Mouse (Mus musculus) CH12.LX (cell line): ENCODE data around the gene Rasgef1a. TPM values are rescaled to one million over a fixed set of nuclear protein-coding genes. Genes with fewer than 3 reads are reported as not detected.

ENCODE experiments used
- DNase-seq: peaks from one replicate; pipeline ENCODE4 v3.0.0-alpha.2; 2013; ENCODE audit errors: extremely low read depth
- H3K27ac ChIP-seq: 2 replicates; pipeline ENCODE4 v1.5.1; 2012; ENCODE audit warnings: low read depth, mild to moderate bottlenecking, control low read depth, moderate library complexity; ENCODE audit not compliant: insufficient read depth
- H3K27me3 ChIP-seq: replicated peaks from 2 replicates; pipeline ENCODE3; 2012; ENCODE audit warnings: inconsistent platforms
- H3K36me3 ChIP-seq, 2 experiments: replicated peaks in 1 of 2; 2 replicates each; pipeline versions ENCODE3 to v1.6.1; 2012; ENCODE audit warnings: inconsistent platforms in 1 of 2, low read length in 1 of 2, mild to moderate bottlenecking in 1 of 2, mixed read lengths in 1 of 2, moderate library complexity in 1 of 2; ENCODE audit not compliant: control insufficient read depth in 1 of 2, insufficient read depth in 1 of 2
- H3K4me1 ChIP-seq, 2 experiments: 2 replicates each; pipeline ENCODE4 v1.6.1; 2012; ENCODE audit warnings: inconsistent platforms in 1 of 2, moderate library complexity in 1 of 2; ENCODE audit not compliant: insufficient read depth in 2 of 2, control insufficient read depth in 1 of 2
- H3K4me2 ChIP-seq: 2 replicates; pipeline ENCODE4 v1.6.1; 2012; ENCODE audit warnings: low read depth, mild to moderate bottlenecking, control low read depth; ENCODE audit not compliant: poor library complexity, insufficient read depth, severe bottlenecking
- H3K4me3 ChIP-seq, 3 experiments: fragments of 150-350 bp in 1 of 3; sonication (generic) in 1 of 3; replicated peaks in 1 of 3; 2 replicates each; pipeline versions ENCODE3 to v1.5.1; 2011 to 2012; ENCODE audit warnings: low read depth in 2 of 3, low read length in 2 of 3, mild to moderate bottlenecking in 2 of 3, moderate library complexity in 2 of 3, control low read depth in 1 of 3, improper control_type of control experiment in 1 of 3, inconsistent platforms in 1 of 3, mixed read lengths in 1 of 3; ENCODE audit not compliant: poor library complexity in 1 of 3
- H3K79me2 ChIP-seq: replicated peaks from 2 replicates; pipeline ENCODE4 v1.6.1; 2012; ENCODE audit warnings: mild to moderate bottlenecking, moderate library complexity; ENCODE audit not compliant: control insufficient read depth, poor library complexity, insufficient read depth, severe bottlenecking; ENCODE audit errors: extremely low read depth
- H3K9ac ChIP-seq: 2 replicates; pipeline ENCODE4 v1.6.1; 2012; ENCODE audit warnings: low read depth, mild to moderate bottlenecking, control low read depth, moderate library complexity; ENCODE audit not compliant: insufficient read depth
- H3K9me3 ChIP-seq: replicated peaks from 2 replicates; pipeline ENCODE3; 2012; ENCODE audit warnings: low read length, inconsistent platforms, mixed read lengths
- BHLHE40 ChIP-seq: IDR thresholded peaks from 2 replicates; pipeline ENCODE4 v1.6.1; 2011; ENCODE audit warnings: mild to moderate bottlenecking, low read depth, low read length, improper control_type of control experiment
- CHD2 ChIP-seq: IDR thresholded peaks from 2 replicates; pipeline ENCODE4 v1.6.1; 2011; ENCODE audit warnings: low read length, improper control_type of control experiment
- E2F4 ChIP-seq: IDR thresholded peaks from 2 replicates; pipeline ENCODE4 v1.6.1; 2011; ENCODE audit warnings: low read depth, low read length, improper control_type of control experiment; ENCODE audit not compliant: insufficient replicate concordance
- ELF1 ChIP-seq: IDR thresholded peaks from 2 replicates; pipeline ENCODE4 v1.6.1; 2014; ENCODE audit warnings: low read depth, mild to moderate bottlenecking, inconsistent platforms, low read length, improper control_type of control experiment
- EP300 ChIP-seq: IDR thresholded peaks from 2 replicates; pipeline ENCODE4 v1.6.1; 2011; ENCODE audit warnings: low read length, improper control_type of control experiment
- ETS1 ChIP-seq: conservative IDR thresholded peaks from 2 replicates; pipeline ENCODE4 v1.6.1; 2012; ENCODE audit warnings: low read depth, mild to moderate bottlenecking, inconsistent platforms, low read length, improper control_type of control experiment, moderate library complexity
- IRF4 ChIP-seq: IDR thresholded peaks from 2 replicates; pipeline ENCODE4 v1.6.1; 2014; ENCODE audit warnings: low read depth, mild to moderate bottlenecking, inconsistent platforms, low read length, improper control_type of control experiment
- JUN ChIP-seq: IDR thresholded peaks from 2 replicates; pipeline ENCODE4 v1.6.1; 2011; ENCODE audit warnings: low read depth, mild to moderate bottlenecking, low read length, improper control_type of control experiment, moderate library complexity; ENCODE audit not compliant: insufficient read depth
- JUND ChIP-seq: conservative IDR thresholded peaks from 2 replicates; pipeline ENCODE4 v1.6.1; 2011; ENCODE audit warnings: low read depth, low read length, improper control_type of control experiment
- KAT2A ChIP-seq: IDR thresholded peaks from 2 replicates; pipeline ENCODE4 v1.6.1; 2012; ENCODE audit warnings: low read length, improper control_type of control experiment, inconsistent platforms; ENCODE audit not compliant: insufficient replicate concordance
- MAFK ChIP-seq: IDR thresholded peaks from 2 replicates; pipeline ENCODE4 v1.6.1; 2011; ENCODE audit warnings: low read length, improper control_type of control experiment; ENCODE audit not compliant: insufficient replicate concordance
- MAX ChIP-seq: IDR thresholded peaks from 2 replicates; pipeline ENCODE4 v1.6.1; 2011; ENCODE audit warnings: low read length, improper control_type of control experiment
- MAZ ChIP-seq: IDR thresholded peaks from 2 replicates; pipeline ENCODE4 v1.6.1; 2012; ENCODE audit warnings: low read depth, mild to moderate bottlenecking, inconsistent platforms, low read length, improper control_type of control experiment, moderate library complexity
- MEF2A ChIP-seq: IDR thresholded peaks from 2 replicates; pipeline ENCODE4 v1.6.1; 2014; ENCODE audit warnings: low read depth, mild to moderate bottlenecking, inconsistent platforms, low read length, improper control_type of control experiment, borderline replicate concordance
- NELFE ChIP-seq: IDR thresholded peaks from 2 replicates; pipeline ENCODE4 v1.6.1; 2011; ENCODE audit warnings: low read depth, low read length, improper control_type of control experiment
- NRF1 ChIP-seq: IDR thresholded peaks from 2 replicates; pipeline ENCODE4 v1.6.1; 2014; ENCODE audit warnings: low read depth, mild to moderate bottlenecking, inconsistent platforms, low read length, improper control_type of control experiment, moderate library complexity
- PAX5 ChIP-seq: IDR thresholded peaks from 2 replicates; pipeline ENCODE4 v1.6.1; 2012; ENCODE audit warnings: low read length, inconsistent platforms, mixed read lengths
- POLR2A ChIP-seq: IDR thresholded peaks from 2 replicates; pipeline ENCODE4 v1.6.1; 2011; ENCODE audit warnings: low read depth, mild to moderate bottlenecking, improper control_type of control experiment, low read length
- RAD21 ChIP-seq: IDR thresholded peaks from 2 replicates; pipeline ENCODE4 v1.6.1; 2011; ENCODE audit warnings: low read depth, mild to moderate bottlenecking, low read length, improper control_type of control experiment, moderate library complexity
- SIN3A ChIP-seq: IDR thresholded peaks from 2 replicates; pipeline ENCODE4 v1.6.1; 2012; ENCODE audit warnings: low read length, improper control_type of control experiment, inconsistent platforms
- SMC3 ChIP-seq: IDR thresholded peaks from 2 replicates; pipeline ENCODE4 v1.6.1; 2011; ENCODE audit warnings: low read depth, low read length, improper control_type of control experiment
- TBP ChIP-seq: conservative IDR thresholded peaks from 2 replicates; pipeline ENCODE4 v1.6.1; 2011; ENCODE audit warnings: low read depth, low read length, improper control_type of control experiment
- TCF12 ChIP-seq: IDR thresholded peaks from 2 replicates; pipeline ENCODE4 v1.6.1; 2014; ENCODE audit warnings: low read depth, mild to moderate bottlenecking, inconsistent platforms, low read length, improper control_type of control experiment
- UBTF ChIP-seq: IDR thresholded peaks from 2 replicates; pipeline ENCODE4 v1.6.1; 2012; ENCODE audit warnings: low read depth, mild to moderate bottlenecking, inconsistent platforms, low read length, improper control_type of control experiment, moderate library complexity
- USF1 ChIP-seq: IDR thresholded peaks from 2 replicates; pipeline ENCODE4 v1.6.1; 2014; ENCODE audit warnings: low read depth, mild to moderate bottlenecking, inconsistent platforms, low read length, improper control_type of control experiment
- USF2 ChIP-seq: conservative IDR thresholded peaks from 2 replicates; pipeline ENCODE4 v1.6.1; 2011; ENCODE audit warnings: low read depth, low read length, improper control_type of control experiment
- ZC3H11A ChIP-seq: IDR thresholded peaks from 2 replicates; pipeline ENCODE4 v1.6.1; 2012; ENCODE audit warnings: low read depth, mild to moderate bottlenecking, inconsistent platforms, low read length, improper control_type of control experiment
- ZKSCAN1 ChIP-seq: IDR thresholded peaks from 2 replicates; pipeline ENCODE4 v1.6.1; 2012; ENCODE audit warnings: low read depth, inconsistent platforms, low read length, improper control_type of control experiment, borderline replicate concordance
- ZMIZ1 ChIP-seq: IDR thresholded peaks from 2 replicates; pipeline ENCODE4 v1.6.1; 2012; ENCODE audit warnings: low read depth, mild to moderate bottlenecking, inconsistent platforms, low read length, improper control_type of control experiment
- ZNF384 ChIP-seq: IDR thresholded peaks from 2 replicates; pipeline ENCODE4 v1.6.1; 2012; ENCODE audit warnings: low read depth, low read length, improper control_type of control experiment, inconsistent platforms
- dilution Hi-C: fragments of 300-500 bp; cut with MboI; formaldehyde crosslinking; loops from 2 replicates; pipeline ENCODE4 v1.14.3; 2020; ENCODE audit warnings: low sequenced_read_pairs; ENCODE audit not compliant: extremely low pct_unique_long_range_greater_than_20kb, extremely low pct_ligation_motif_present
- in situ Hi-C: fragments of 300-500 bp; cut with MboI; formaldehyde crosslinking; loops from 3 replicates; pipeline ENCODE4 v1.14.3; 2019; ENCODE audit warnings: low sequenced_read_pairs, low pct_ligation_motif_present, low pct_unique_long_range_greater_than_20kb, mixed read lengths
- polyA plus RNA-seq: library from polyadenylated mRNA; unstranded; fragments of >175 nt; gene quantifications from 2 replicates; pipeline ENCODE4 v1.2.1, GENCODE M21; 2012; ENCODE audit warnings: low read depth; ENCODE audit not compliant: insufficient read length
- total RNA-seq, 2 experiments: library from RNA; depleted of rRNA; stranded (reverse); fragments of 300-350 nt in 1 of 2; fragments of >200 nt in 1 of 2; gene quantifications; 2 replicates each; pipeline ENCODE4 v1.2.3; 2012 to 2014

The Rasgef1a gene
- total and polyA plus RNA-seq, 3 experiments, result 0.13 TPM; not detected in 2

DNA sequence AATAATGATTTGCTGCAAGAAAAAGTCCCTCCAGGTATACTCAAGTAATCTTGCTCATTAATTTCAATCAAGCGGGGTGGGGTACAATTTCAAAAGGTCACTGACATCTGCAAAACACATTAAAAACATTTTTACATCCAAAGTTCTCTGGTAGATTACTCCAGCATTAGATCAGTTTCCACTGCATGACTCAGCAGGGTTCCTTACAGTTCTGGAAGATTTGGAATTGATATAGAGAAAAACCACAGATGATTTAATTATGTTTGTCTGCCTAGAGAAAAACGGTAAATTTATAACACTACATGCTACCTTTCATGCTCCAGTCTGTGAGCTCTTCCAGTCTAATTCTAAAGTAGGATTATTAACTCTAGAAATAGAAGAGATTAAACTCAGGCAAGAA lies 118.8 kb downstream of the Rasgef1a start:
- dilution Hi-C loops, result no loop called here
- Histone ChIP-seq H3K9ac (no peak overlapping the region), H3K4me3 (no peak overlapping the region), H3K9me3 (no peaks in the 10 kb centered on the region), H3K4me1 (no peaks in the 10 kb centered on the region; a peak in 1 of 4 replicates), H3K36me3 (peaks cover 0 to 2% of the 10 kb centered on the region in 2 experiments), H3K27me3 (no peaks in the 10 kb centered on the region), H3K4me2 (no peak overlapping the region), H3K27ac (no peak overlapping the region)
- in situ Hi-C loops, result no loop called here
- DNase-seq, result no peak
- TF ChIP-seq UBTF (no peak), RAD21 (no peak), MAZ (no peak), USF1 (no peak), NELFE (no peak), BHLHE40 (no peak), ZC3H11A (no peak), USF2 (no peak), EP300 (no peak), MAFK (no peak), ZNF384 (no peak), TCF12 (no peak), PAX5 (no peak), MAX (no peak), ZMIZ1 (no peak), ZKSCAN1 (no peak), IRF4 (no peak), JUND (no peak)
- TF ChIP-seq, all 38 proteins: peak for 0
- no peaks in the 10 kb centered on the region for H3K79me2 ChIP-seq

GRCm38 (mm10) chr6:118134461-118134860 lies 123.2 kb downstream of the Rasgef1a start:
- DNase-seq, result no peak
- Histone ChIP-seq H3K9me3 (no peaks in the 10 kb centered on the region), H3K4me3 (no peak overlapping the region), H3K4me2 (no peak overlapping the region), H3K36me3 (no peaks in the 10 kb centered on the region), H3K9ac (no peak overlapping the region), H3K27me3 (peaks cover 7% of the 10 kb centered on the region), H3K27ac (no peak overlapping the region), H3K79me2 (no peaks in the 10 kb centered on the region), H3K4me1 (peaks cover 0 to 7% of the 10 kb centered on the region in 2 experiments; a peak in 1 of 4 replicates)
- dilution Hi-C loops, result no loop called here
- TF ChIP-seq E2F4 (no peak), RAD21 (no peak), NRF1 (no peak), SMC3 (no peak), ETS1 (no peak), IRF4 (no peak), JUN (no peak), MEF2A (no peak), CHD2 (no peak), ELF1 (no peak), POLR2A (no peak), JUND (no peak), USF1 (no peak), UBTF (no peak), TBP (no peak), KAT2A (no peak), MAX (no peak), SIN3A (no peak), MAZ (no peak)
- in situ Hi-C loops, result no loop called here
